Mouse (Mus musculus) ES-E14 (cell line): ENCODE results near the gene Msh3.

Experiments
- CHD2 ChIP-seq: IDR thresholded peaks from 2 replicates; pipeline ENCODE4 v1.6.1; 2014; ENCODE audit warnings: mild to moderate bottlenecking, low read depth, low read length, inconsistent platforms
- ZNF384 ChIP-seq: IDR thresholded peaks from 2 replicates; pipeline ENCODE4 v1.6.1; 2012; ENCODE audit warnings: low read depth, low read length, inconsistent platforms

GRCm38 (mm10) chr13:92253850-92254249, 101.0 kb downstream of the Msh3 start:
- TF ChIP-seq CHD2 (no peak), ZNF384 (no peak)
